Mouse (Mus musculus): ENCODE data around the gene Ggta1.

DNA sequence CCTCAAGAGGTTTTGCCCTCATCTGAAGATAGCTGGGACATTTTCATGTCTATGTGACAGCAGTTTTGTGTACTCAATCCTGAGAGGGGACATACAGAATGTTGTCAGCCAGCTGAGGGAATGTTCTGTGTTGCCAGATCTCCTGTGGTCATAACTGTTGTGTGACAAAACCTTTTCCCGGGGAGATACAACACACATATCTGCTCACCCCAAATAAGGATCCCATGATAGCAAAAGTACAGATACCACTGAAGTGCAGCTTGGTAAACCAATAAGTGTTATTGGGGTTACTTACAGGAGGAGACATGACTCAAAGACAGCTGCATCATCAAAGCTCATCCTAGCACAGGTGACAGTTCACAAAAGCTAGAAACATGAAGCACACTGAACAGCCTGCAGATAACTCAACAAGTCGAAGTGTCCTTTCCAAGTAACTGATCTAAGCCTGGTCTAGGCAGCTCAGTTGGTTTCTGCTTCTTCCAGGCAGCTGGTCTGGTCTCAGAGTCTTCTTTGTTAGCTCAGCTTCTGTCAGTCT, 34.7 kb upstream of the Ggta1 start:
- TF ChIP-seq POLR2A (IDR thresholded peaks at IDR 0.05; ENCODE audit: low read depth, low read length): no peak
- no peak for TF ChIP-seq CTCF (IDR thresholded peaks at IDR 0.05; ENCODE audit: extremely low read depth, insufficient read depth, insufficient read length, insufficient replicate concordance)
